Mouse (Mus musculus) cerebral cortex, adult 2 months (tissue): ENCODE data around the gene Scgb1c1.

Source experiments
- WGBS: fragments of 180-500 bp; shearing (Covaris S2); methylation state at CpG from one replicate; pipeline ENCODE4 v1.1.7; 2018; 5-methylcytosine and 5-hydroxymethylcytosine counted together

The Scgb1c1 gene

DNA sequence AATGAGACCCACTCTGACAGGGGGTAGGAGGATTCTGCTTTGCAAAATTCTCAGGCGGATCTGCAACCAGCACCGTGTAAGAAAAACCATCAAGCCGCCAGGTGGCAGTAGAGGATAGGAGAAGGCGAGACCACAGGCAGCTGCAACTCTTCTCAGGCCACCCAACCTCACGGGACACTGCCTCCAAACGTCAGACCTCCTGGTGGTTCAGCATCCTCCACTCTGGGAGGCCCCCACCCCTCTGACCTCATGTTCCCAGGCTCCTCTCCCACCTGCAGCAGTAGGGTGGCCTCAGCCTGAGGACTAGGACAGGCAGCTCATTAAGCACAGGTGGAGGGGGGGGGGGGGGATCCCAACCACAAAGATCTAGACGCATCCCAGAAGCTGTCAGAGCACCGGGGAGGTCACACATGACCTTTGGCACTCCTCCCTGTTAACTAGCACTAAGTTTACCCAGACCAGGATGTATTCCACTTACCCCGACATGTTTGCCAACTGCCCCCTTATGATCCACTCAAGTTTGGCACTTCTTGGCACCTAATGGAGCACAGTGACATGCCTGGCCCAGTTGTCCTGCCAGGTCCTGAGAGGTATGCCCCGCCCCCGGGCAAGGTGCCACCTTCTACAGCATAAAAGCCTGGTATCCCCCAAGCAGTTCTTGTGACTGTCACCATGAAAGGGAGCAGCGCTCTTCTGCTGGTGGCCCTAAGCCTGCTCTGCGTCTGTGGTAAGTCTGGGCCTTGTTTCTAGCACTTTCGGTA, at the start of gene Scgb1c1:
TSS of gene Scgb1c1 (plus strand) at position 643 of the 761 bp plus-strand sequence.
- WGBS: 23% methylated on average over 14 of the region's 14 CpGs

DNA sequence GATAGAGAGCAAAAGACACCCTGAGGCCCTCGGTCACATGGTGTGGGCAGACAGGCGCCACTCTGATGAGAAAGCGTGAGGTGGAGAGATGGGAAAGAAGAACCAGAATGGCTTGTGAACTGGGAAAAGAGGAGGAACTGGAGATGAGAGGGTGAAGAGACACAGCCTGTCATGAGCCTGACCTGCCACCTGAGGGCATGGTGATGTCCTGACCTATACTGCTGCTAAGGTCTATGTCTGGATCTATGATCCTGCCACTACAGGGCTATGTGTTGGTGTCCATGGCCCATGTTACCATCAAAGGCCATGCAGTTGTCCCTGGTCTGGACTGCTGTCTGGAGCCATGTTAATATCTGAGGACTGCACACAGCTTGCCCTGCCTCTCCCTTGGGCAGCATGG, 47.7 kb upstream of the Scgb1c1 start:
- WGBS: 93% methylated on average over 3 of the region's 3 CpGs

DNA sequence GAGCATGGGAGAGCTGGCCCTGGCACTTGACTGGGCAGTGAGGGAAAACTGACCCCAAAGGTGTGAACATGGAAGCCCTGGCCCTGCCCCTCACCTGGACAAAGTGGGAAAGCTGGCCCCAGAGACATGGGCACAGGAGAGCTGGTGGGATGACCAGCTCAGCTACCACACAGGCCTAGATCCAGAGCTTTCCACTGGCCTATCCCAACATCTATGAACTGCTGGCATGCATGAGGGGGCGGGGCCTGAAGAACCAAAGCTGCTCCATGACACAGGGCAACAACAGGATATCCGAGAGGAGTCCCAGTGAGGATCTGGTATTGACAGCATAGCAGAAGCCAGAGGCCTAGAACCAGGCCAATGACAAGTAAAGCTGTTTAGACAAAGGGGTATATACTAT, 47.1 kb upstream of the Scgb1c1 start:
- WGBS: 82% methylated on average over 2 of the region's 2 CpGs

DNA sequence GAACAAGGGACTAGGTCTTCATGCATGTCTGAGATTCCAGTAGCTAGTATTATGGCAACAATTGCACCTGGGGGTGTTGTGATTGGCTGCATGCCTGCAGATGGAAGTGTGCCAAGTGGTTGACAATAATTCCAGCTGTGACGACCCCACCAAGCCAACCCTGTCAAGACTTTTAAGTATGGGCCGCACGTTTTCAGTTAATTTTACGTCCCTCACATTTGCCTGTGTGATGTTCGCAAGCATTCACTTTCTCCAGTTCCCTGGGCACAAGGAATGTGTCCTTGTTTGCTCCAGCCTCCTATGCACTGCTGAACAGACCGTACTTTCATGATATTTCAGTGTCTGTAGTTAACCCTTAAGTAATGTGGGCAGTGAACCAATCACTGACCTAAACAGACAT, 42.7 kb upstream of the Scgb1c1 start:
- WGBS: 61% methylated on average over 6 of the region's 6 CpGs

DNA sequence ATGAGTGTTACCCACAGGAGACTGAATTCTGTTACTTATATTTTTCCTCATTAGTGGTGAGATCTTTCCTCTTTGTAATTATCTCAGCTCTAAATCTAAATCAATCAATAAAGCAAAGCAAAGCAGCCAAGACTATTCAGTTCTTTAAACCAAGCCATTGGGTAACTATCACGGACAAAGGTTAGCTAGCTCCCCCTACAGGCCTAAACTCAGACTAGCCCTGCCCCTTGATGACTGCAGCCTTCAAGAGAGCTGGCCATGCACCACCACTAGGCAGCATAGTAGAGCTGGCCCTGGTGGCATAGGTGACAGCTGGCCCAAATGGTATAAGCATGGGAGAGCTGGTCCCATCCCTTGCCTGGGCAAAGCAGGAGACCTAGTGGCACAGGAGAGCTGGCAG, 39.6 kb upstream of the Scgb1c1 start:
- 14% methylated on average over 1 of the region's 1 CpGs for whole genome bisulfite sequencing

DNA sequence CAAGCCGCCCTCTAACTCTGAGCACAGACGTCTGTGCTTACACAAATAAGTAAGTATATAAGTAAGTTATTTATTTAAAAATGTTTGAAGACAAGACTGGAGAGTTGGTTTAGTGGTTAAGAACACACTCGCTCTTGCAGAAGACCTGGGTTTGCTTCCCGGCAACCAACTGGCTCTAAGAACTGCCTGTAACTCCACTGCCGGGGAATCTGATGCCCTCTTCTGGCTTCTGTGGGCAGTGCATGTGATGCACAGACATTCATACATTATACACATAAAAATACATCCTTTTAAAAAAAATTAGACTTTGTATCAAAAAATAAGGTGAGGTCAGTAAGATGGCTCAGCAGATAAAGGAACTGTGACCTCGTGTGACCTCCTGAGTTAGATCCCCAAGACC, 34.9 kb upstream of the Scgb1c1 start:
- 95% methylated on average over 6 of the region's 6 CpGs for WGBS

DNA sequence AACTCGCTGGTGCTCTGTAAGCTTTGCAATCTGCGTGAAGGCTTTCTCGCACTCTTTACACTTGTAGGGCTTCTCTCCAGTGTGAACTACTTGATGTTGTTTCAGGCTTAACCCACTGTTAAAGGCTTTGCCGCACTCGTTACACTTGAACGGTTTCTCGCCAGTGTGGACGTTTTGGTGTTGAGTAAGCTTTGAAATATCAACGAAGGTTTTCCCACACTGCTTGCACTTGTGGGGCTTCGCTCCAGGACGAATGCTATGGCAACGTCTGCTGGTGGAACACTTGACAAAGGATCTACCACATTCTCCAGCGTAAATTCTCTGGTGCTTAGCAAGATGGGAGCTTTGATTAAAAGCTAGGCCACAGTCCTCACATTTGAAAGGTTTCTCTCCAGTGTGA, 33.6 kb upstream of the Scgb1c1 start:
- WGBS: 68% methylated on average over 13 of the region's 13 CpGs

DNA sequence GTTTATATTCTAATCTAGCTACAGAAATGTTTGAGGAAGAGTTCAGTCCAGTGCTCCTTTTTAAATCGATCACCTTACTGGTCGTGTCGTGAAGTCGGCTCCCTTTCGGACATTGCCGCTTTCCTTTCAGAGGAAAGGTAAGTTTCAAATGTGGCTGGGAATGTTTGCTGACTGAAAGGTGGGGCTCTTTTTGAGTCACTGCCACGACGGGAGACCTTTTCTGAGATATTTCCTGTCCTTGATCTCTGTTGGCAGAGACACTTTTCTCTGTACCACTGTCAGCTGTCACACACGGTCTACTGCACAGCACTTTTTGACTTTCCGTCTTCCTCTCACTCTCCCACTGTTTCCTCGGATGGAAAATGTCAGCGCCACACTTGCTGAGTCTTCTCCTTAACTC, 32.5 kb upstream of the Scgb1c1 start:
- 82% methylated on average over 12 of the region's 12 CpGs for WGBS

DNA sequence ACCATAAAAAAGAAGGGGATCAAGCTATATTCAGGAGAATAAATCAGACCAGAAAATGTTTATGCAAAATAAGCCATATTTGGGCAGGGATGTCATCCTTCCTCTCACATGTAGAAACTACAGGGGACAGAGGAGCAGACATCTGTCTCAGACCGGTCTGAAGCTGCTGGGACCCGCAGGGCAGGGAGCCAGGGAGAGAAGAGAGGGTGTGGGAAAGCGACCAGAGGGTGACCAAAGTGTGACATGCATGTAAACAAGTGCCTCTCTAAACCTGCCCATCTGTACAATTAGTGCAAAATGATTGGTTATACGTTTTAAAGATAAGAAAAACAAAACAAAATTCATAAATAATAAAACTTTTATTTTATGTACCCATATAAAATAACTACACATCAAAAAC, 25.2 kb upstream of the Scgb1c1 start:
- WGBS: 57% methylated on average over 4 of the region's 4 CpGs

DNA sequence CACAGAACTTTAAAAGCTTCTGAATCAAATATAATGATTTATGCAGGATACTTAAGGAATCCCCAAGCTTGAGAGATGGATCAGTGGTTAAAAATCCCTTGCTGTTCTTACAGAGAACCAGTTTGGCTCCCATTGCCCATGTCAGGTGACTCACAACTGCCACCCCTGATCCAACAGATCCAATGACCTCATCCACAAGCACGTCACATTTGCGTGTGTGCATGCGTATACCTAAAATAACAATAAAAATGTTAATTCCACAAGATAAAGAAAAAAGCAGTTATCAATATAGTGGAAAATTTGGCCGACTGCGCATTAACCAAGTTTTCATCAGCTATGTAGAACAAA, 24.1 kb upstream of the Scgb1c1 start:
- WGBS: 29% methylated on average over 5 of the region's 5 CpGs

DNA sequence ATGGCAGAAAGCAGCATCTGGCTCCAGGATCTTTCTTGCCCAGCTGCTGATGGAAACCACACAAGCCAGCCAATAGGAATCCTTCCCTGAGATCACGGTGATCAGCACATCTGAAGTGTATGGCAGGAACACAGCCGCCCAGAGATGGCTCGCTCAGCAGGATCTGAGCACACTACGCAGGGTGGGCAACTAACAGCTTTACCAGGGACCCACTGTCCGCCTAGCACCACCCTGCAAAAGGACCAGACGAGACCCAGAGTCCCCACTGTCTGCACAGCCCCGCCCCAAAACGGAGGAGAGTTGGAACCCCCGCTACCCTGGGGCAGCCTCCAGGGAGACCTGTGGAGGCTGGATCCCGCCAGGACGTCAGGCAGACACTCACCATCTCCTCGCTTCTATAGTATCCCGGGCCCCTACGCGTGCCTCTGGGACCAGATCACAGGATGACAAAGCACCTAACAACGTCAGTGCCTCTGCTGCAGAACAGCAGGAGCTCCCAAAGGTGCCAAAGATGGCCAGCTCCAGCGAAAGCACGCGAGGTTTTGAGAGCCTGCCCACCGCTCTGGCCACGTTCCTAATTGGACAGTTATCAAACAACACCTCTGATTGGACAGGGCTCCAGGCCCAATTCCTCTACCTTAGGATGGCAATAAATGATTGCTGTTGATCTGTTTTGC, 23.6 kb upstream of the Scgb1c1 start, which contains the start of gene Zfp941:
TSS of gene Zfp941 (minus strand) at position 526 of the 677 bp plus-strand sequence.
- 5% methylated on average over 21 of the region's 21 CpGs for WGBS

DNA sequence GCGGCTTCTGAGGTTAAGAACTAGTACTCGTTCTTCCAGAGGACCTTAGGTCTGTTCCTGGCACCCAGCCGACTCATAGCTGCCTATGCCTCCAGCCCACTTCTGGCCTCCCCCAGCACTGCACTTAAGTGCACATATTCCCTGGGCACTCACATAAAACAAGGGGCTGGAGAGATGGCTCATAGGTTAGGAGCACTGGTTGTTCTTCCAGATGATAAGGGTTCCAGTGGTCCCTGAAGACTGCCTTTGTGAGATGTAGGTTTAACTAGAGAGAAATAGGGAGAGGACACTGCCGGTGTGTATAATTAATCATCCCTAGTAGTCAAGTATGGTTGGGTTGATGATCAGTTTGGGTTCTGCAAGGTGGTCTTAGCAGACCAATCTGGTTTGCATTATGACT, 22.6 kb upstream of the Scgb1c1 start:
- WGBS: 91% methylated on average over 4 of the region's 4 CpGs

DNA sequence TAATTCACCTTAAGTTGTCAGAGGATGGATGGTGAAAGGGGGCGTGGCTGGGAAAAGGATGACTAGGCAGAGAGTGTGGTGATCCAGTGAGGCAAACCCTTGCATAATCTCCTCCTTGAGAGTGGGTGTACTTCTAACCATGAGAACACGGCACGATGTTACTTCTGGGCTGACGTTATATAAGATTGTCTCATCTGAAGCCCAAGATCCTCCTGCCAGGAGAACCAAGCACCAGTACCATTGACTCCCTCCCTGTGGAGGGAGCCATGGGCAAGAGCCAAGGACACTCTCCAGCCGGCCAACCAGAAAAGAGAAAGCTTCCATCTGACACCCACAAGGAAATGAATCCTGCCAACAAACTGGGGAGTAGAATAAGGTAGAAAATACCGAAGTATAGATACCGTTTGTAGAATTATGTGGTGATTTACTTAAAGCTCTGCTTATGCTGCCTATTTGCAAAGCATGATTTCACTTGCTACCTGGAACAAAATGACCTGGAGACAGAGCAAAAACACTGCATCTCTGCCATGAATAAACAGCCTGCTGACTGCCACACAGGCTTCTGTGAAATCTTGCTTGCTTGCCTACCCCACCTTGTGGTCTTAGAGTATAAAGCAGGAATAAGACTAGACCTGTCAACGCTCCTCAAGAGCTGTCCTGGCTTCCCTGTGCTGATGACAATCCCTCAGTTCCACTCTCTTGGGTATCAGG, 17.0 kb upstream of the Scgb1c1 start:
- 12% methylated on average over 8 of the region's 8 CpGs for WGBS

DNA sequence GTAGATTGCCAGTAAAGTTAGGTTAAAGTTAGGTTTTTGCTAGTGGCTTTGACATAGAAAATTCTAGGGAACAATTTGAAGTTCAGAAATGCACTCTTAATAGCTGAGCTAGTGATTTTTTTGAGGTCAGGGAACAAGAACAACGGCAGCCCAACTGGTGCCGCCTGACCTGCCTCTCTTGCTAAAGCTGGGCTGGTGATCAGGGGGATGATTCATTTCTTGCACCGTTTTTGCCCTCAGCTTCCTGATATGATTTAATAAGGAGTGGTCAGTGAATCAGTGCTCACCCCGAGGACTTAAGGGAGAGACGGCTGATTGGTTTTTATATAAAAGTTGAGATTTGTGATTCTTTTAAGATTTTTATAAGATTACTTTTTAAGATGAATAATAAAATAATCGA, 13.9 kb upstream of the Scgb1c1 start:
- WGBS: 78% methylated on average over 6 of the region's 6 CpGs

DNA sequence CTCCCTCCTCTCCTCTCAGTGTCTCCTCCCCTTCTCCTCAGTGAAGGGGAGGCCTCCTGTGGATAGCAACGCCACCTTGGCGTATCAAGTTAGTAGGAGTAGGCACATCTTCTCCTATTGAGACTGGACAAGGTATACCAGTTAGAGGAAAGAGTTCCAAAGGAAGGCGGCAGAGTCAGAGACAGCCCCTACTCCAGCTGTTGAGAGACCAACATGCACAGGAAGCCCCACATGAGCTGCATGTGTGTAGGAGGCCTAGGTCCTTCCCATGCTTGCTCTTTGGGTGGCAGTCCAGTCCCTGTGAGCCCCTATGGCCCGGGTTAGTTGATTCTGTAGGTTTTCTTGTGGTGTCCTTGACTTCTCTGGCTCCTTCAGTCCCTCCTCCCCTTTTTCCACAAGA, 12.0 kb upstream of the Scgb1c1 start:
- 91% methylated on average over 4 of the region's 4 CpGs for WGBS

DNA sequence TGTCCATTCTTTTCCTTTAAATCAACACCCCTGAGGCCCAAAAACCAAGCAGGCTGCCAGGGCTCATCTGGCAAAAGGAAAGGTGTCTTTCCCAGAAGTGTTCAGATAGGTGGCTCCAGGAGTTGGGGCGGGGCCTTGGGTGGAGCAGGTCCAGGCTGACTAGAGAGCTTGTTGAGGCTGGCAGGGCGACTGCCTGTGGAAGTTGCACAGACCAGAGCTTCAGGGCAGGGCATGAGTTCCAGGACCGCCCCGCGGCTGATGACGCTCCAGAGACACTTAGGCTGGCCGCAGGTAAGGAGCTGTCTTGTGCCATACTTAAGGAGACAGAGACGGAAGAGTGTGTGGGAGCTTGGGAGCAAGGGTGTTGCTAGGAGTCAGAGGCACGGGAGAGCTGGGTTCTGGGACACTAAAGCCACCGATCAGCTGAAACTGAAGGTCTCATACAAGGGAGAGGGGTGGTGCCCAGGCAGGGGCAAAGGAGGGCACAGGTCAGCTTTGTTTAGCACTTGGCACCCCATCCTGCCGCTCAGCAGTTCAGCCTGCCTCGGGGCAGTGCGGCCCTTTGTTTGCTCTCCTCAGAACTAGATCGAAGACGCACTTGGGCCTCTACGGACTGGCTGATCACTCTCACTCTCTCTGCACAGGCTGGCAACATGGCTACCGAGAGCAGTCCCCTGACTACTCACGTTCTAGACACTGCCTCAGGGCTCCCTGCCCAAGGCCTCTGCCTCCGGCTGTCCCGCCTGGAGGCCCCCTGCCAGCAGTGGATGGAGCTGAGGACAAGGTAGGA, 10.2 kb upstream of the Scgb1c1 start, which contains the start of gene Urah:
TSS of gene Urah (plus strand) at position 51 of the 790 bp plus-strand sequence.
- WGBS: 57% methylated on average over 20 of the region's 20 CpGs

DNA sequence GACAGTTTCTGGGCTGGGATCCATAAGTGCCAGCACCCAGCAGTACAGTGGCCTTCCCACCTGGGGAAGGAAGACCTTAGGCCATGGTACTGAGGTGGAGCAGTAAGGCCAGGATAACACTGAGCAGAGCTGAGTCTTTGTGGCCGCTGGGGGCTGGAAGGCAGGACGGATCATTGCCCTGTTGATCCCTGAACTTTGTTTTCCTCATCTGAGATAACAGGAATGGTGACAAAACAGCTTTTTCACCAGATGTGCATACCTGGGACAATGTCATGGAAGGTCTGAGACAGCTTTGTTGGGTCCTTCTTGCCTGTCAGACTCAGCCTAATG, 9.6 kb upstream of the Scgb1c1 start:
- WGBS: 87% methylated on average over 2 of the region's 2 CpGs

DNA sequence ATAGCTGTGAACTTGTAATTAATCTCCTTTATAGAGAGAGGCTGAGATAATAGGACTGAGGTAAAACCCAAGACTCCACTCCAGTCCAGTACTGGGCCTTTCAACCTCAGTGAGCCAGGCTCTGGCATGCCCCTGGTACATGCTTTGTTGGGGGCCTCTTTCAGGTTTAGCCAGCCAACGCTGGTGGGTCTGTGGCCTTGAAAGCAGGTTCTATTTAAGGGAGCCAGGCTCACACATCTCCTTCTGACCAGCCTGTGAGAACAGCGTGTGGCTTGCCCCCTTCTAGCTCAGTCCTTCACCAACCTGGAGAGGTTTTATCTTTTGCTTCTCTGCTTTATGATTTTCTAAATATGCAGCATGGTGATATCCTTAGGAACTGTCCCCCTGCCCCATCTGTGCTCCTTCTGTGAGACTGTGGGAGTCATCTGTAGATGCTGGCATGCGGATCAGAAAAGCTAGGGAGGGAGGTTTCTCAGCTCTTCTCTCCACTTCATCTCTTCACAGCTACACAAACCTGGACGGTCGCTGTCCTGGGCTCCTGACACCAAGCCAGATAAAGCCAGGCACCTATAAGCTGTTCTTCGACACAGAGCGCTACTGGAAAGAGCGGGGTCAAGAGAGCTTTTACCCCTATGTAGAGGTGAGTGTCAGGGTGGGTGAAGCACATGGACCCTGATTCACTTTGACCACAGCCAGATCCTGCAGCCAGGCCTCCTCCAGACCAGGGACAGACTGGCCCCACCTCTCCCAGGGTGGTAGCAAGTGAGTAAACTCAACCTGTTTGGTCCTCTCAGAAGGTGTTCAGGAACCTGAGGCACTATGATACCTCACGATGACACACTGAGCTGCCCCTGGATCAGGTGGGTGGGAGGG, 8.9 kb upstream of the Scgb1c1 start:
- WGBS: 58% methylated on average over 9 of the region's 9 CpGs

DNA sequence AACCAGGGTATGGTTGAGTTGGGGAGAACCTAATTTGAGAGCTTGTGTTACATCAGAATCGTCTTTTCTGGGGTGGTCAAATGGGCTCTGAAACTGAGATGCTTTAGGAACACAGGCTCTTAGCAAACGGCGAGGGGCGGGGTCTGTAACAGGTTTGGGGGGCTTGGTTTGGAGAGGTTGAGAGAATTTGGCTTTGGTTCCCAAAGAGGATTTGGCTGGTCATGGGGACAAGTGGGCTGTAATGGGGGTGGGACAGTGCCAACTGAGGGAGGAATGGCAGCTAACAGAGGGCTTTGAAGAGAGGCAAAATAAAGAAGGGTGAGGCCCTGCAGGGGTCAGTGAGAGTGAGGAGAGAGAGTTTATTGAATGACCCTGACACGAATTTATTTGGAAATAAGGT, 5.8 kb upstream of the Scgb1c1 start:
- 71% methylated on average over 5 of the region's 5 CpGs for WGBS

DNA sequence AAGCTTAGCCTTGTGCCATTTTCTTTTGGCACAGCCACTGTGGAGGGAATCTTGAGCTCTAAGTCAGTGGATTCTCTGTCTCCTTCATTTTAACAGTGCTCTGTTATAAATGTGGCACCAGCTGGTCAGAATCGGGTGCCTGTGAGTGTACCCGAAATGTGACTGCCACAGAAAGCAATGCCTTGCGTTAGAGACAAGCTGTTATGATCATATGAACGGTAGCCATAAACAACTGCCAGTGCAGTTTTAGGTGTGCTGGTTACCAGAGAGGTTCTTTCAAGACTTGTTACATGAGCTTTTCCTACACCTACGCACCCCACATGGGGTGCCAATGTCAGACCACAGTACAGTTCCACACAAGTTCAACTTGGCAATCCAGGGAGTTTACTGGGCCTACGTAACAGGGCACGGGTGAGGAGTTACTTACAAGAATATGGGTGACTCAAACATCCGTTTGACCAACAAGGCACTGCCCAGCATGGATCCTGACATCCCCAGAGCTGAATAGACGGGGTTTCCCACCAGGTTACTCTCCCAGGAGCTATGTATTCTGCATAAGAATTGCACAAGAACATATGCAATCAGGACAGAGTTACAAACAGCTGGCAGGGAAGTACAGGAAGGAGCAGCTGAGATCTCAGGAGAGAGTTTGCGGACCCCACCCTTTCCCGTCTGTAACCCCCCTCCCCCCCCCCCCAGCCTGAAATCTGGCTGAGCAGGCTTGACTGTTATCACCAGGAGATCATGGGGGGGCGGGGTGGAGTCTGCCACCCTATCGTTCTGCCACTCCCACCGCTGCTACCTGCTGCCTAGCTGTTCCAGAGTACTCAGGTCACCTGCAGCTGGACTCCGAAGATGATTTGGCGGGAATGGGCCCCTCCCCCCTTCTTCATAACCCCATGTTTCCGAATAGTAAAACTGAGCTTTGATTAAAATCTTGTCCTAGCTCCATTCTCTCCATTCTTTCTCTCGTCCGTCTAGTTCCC, 4.3 kb upstream of the Scgb1c1 start:
- 37% methylated on average over 19 of the region's 19 CpGs for WGBS
